Mouse (Mus musculus) kidney, embryonic 15.5 days (tissue): Measurements from ENCODE around the gene Cenpm. TPM values are rescaled to one million over a fixed set of nuclear protein-coding genes. Genes with fewer than 3 reads are reported as not detected.

Experiments used
- ATAC-seq: fragments of 200-750 bp; cut with Nextera tagmentation; replicated peaks from 2 replicates; pipeline ENCODE4 v1.8.0; 2017; ENCODE audit warnings: moderate TSS enrichment; ENCODE audit not compliant: low FRiP score
- H3K27ac ChIP-seq: fragments of 300-500 bp; sonication (generic); 2 replicates; pipeline ENCODE4 v1.5.1; 2015; ENCODE audit warnings: mild to moderate bottlenecking, inconsistent platforms
- H3K27me3 ChIP-seq: fragments of 300-500 bp; sonication (generic); 2 replicates; pipeline ENCODE4 v1.6.1; 2015; ENCODE audit warnings: inconsistent platforms
- H3K36me3 ChIP-seq: fragments of 300-500 bp; sonication (generic); 2 replicates; pipeline ENCODE4 v1.6.1; 2015; ENCODE audit warnings: inconsistent platforms
- H3K4me1 ChIP-seq: fragments of 300-500 bp; sonication (generic); 2 replicates; pipeline ENCODE4 v1.6.1; 2015; ENCODE audit warnings: inconsistent platforms
- H3K4me2 ChIP-seq: fragments of 300-500 bp; sonication (generic); 2 replicates; pipeline ENCODE4 v1.6.1; 2015; ENCODE audit warnings: moderate library complexity, mild to moderate bottlenecking, inconsistent platforms
- H3K4me3 ChIP-seq: fragments of 300-500 bp; sonication (generic); replicated peaks from 2 replicates; pipeline ENCODE4 v1.5.1; 2015; ENCODE audit warnings: mild to moderate bottlenecking, inconsistent platforms
- H3K9ac ChIP-seq: fragments of 300-500 bp; sonication (generic); 2 replicates; pipeline ENCODE4 v1.6.1; 2015; ENCODE audit warnings: mild to moderate bottlenecking, inconsistent platforms
- H3K9me3 ChIP-seq: fragments of 300-500 bp; sonication (generic); replicated peaks from 2 replicates; pipeline ENCODE4 v1.6.1; 2016; ENCODE audit warnings: inconsistent platforms
- WGBS: fragments of 180-500 bp; shearing (Covaris S2); methylation state at CpG from one replicate; pipeline ENCODE4 v1.1.7; 2015; ENCODE audit warnings: mixed read lengths; 5-methylcytosine and 5-hydroxymethylcytosine counted together
- polyA plus RNA-seq: library from polyadenylated mRNA; unstranded; fragments of >200 nt; fragmentation: Nextera tagmentation; extraction: Ambion mirVana; gene quantifications from 2 replicates; pipeline ENCODE4 v1.2.1, GENCODE M21; 2015

Gene Cenpm
- polyA plus RNA-seq, 1 experiment from 2014 or later = 84.2 TPM

- H3K4me2 ChIP-seq = no peak overlapping the region
- H3K4me1 ChIP-seq = peaks cover 18% of the 10 kb centered on the region
- WGBS = 95% methylated on average over 10 of the region's 10 CpGs
- H3K27ac ChIP-seq = no peak overlapping the region
- peaks cover 84% of the 10 kb centered on the region for H3K36me3 ChIP-seq
- no peak overlapping the region for H3K4me3 ChIP-seq
- H3K9ac ChIP-seq = no peak overlapping the region
- no peak for ATAC-seq
- peaks cover 33% of the 10 kb centered on the region for H3K27me3 ChIP-seq
- H3K9me3 ChIP-seq = no peaks in the 10 kb centered on the region
Observed at GRCm38 (mm10) chr15:82203090-82203489, 41.5 kb downstream of the Cenpm start.

GRCm38 (mm10) chr15:82202086-82202485 is 42.5 kb downstream of the Cenpm start:
- Histone ChIP-seq H3K36me3 (peaks cover 92% of the 10 kb centered on the region), H3K4me3 (no peak overlapping the region), H3K4me1 (peaks cover 11% of the 10 kb centered on the region), H3K27ac (no peak overlapping the region), H3K4me2 (no peak overlapping the region), H3K9me3 (no peaks in the 10 kb centered on the region), H3K9ac (no peak overlapping the region), H3K27me3 (peaks cover 23% of the 10 kb centered on the region)
- ATAC-seq = no peak
- WGBS = 70% methylated on average over 6 of the region's 6 CpGs

- Histone ChIP-seq H3K9ac (no peak overlapping the region), H3K4me2 (no peak overlapping the region), H3K36me3 (peaks cover 97% of the 10 kb centered on the region), H3K4me1 (no peaks in the 10 kb centered on the region), H3K4me3 (no peak overlapping the region), H3K27me3 (no peaks in the 10 kb centered on the region), H3K9me3 (no peaks in the 10 kb centered on the region), H3K27ac (no peak overlapping the region)
- 89% methylated on average over 12 of the region's 12 CpGs for WGBS
- ATAC-seq = no peak
Observed at GRCm38 (mm10) chr15:82199546-82199945, 45.0 kb downstream of the Cenpm start.

GRCm38 (mm10) chr15:82198342-82198741 is 46.2 kb downstream of the Cenpm start:
- H3K4me3 ChIP-seq = no peak overlapping the region
- no peaks in the 10 kb centered on the region for H3K9me3 ChIP-seq
- ATAC-seq = no peak
- no peaks in the 10 kb centered on the region for H3K4me1 ChIP-seq
- peaks cover 98% of the 10 kb centered on the region for H3K36me3 ChIP-seq
- H3K9ac ChIP-seq = no peak overlapping the region
- no peak overlapping the region for H3K4me2 ChIP-seq
- no peaks in the 10 kb centered on the region for H3K27me3 ChIP-seq
- 85% methylated on average over 7 of the region's 7 CpGs for WGBS
- H3K27ac ChIP-seq = no peak overlapping the region

- no peak overlapping the region for H3K9ac ChIP-seq
- no peak overlapping the region for H3K4me2 ChIP-seq
- H3K36me3 ChIP-seq = peaks cover 98% of the 10 kb centered on the region
- no peaks in the 10 kb centered on the region for H3K4me1 ChIP-seq
- no peaks in the 10 kb centered on the region for H3K9me3 ChIP-seq
- H3K4me3 ChIP-seq = no peak overlapping the region
- no peak for ATAC-seq
- H3K27ac ChIP-seq = no peak overlapping the region
- no peaks in the 10 kb centered on the region for H3K27me3 ChIP-seq
- WGBS = 92% methylated on average over 11 of the region's 11 CpGs
Observed at GRCm38 (mm10) chr15:82197937-82198336, 46.6 kb downstream of the Cenpm start.

GRCm38 (mm10) chr15:82197246-82197750 is 47.2 kb downstream of the Cenpm start:
- Histone ChIP-seq H3K4me2 (no peak overlapping the region), H3K4me3 (no peak overlapping the region), H3K9ac (no peak overlapping the region), H3K27me3 (no peaks in the 10 kb centered on the region), H3K9me3 (no peaks in the 10 kb centered on the region), H3K36me3 (peaks cover 99% of the 10 kb centered on the region), H3K27ac (no peak overlapping the region), H3K4me1 (no peaks in the 10 kb centered on the region)
- 93% methylated on average over 10 of the region's 10 CpGs for WGBS
- ATAC-seq = no peak

GRCm38 (mm10) chr15:82196300-82196699 is 48.2 kb downstream of the Cenpm start:
- Histone ChIP-seq H3K9me3 (no peaks in the 10 kb centered on the region), H3K4me2 (no peak overlapping the region), H3K36me3 (peaks cover 99% of the 10 kb centered on the region), H3K4me1 (no peaks in the 10 kb centered on the region), H3K27ac (no peak overlapping the region), H3K4me3 (no peak overlapping the region), H3K27me3 (no peaks in the 10 kb centered on the region), H3K9ac (no peak overlapping the region)
- ATAC-seq = no peak
- 87% methylated on average over 12 of the region's 12 CpGs for WGBS

- ATAC-seq = no peak
- Histone ChIP-seq H3K36me3 (peaks cover 93% of the 10 kb centered on the region), H3K4me3 (no peak overlapping the region), H3K4me2 (no peak overlapping the region), H3K27ac (no peak overlapping the region), H3K27me3 (no peaks in the 10 kb centered on the region), H3K9me3 (no peaks in the 10 kb centered on the region), H3K9ac (no peak overlapping the region), H3K4me1 (peaks cover 6% of the 10 kb centered on the region; the same call in 1 of the 2 replicates)
- WGBS = 92% methylated on average over 8 of the region's 8 CpGs
Observed at GRCm38 (mm10) chr15:82192617-82193016, 51.9 kb downstream of the Cenpm start.

- H3K9ac ChIP-seq = no peak overlapping the region
- H3K4me1 ChIP-seq = peaks cover 23% of the 10 kb centered on the region
- H3K4me2 ChIP-seq = no peak overlapping the region
- 97% methylated on average over 10 of the region's 10 CpGs for WGBS
- no peak for ATAC-seq
- H3K9me3 ChIP-seq = no peaks in the 10 kb centered on the region
- H3K36me3 ChIP-seq = peaks cover 92% of the 10 kb centered on the region
- no peak overlapping the region for H3K27ac ChIP-seq
- H3K27me3 ChIP-seq = no peaks in the 10 kb centered on the region
- H3K4me3 ChIP-seq = no peak overlapping the region
Observed at GRCm38 (mm10) chr15:82188481-82189240, 55.9 kb downstream of the Cenpm start.

GRCm38 (mm10) chr15:82187924-82188323 is 56.6 kb downstream of the Cenpm start:
- no peaks in the 10 kb centered on the region for H3K9me3 ChIP-seq
- H3K4me3 ChIP-seq = no peak overlapping the region
- H3K36me3 ChIP-seq = peaks cover 92% of the 10 kb centered on the region
- peaks cover 26% of the 10 kb centered on the region for H3K4me1 ChIP-seq
- no peaks in the 10 kb centered on the region for H3K27me3 ChIP-seq
- no peak overlapping the region for H3K27ac ChIP-seq
- H3K9ac ChIP-seq = no peak overlapping the region
- ATAC-seq = no peak
- WGBS = 75% methylated on average over 1 of the region's 1 CpGs
- H3K4me2 ChIP-seq = no peak overlapping the region

- Histone ChIP-seq H3K9ac (no peak overlapping the region), H3K27me3 (no peaks in the 10 kb centered on the region), H3K4me1 (peaks cover 26% of the 10 kb centered on the region), H3K9me3 (no peaks in the 10 kb centered on the region; the same call in 1 of the 2 replicates), H3K4me3 (no peak overlapping the region), H3K36me3 (peaks cover 92% of the 10 kb centered on the region), H3K27ac (no peak overlapping the region), H3K4me2 (no peak overlapping the region)
- ATAC-seq = no peak
- 84% methylated on average over 4 of the region's 4 CpGs for WGBS
Observed at GRCm38 (mm10) chr15:82187401-82187800, 57.1 kb downstream of the Cenpm start.

GRCm38 (mm10) chr15:82186931-82187330 is 57.6 kb downstream of the Cenpm start:
- H3K4me2 ChIP-seq = no peak overlapping the region
- H3K4me1 ChIP-seq = peaks cover 26% of the 10 kb centered on the region
- ATAC-seq = no peak
- no peak overlapping the region for H3K4me3 ChIP-seq
- no peaks in the 10 kb centered on the region for H3K27me3 ChIP-seq
- no peaks in the 10 kb centered on the region; the same call in 1 of the 2 replicates for H3K9me3 ChIP-seq
- peaks cover 92% of the 10 kb centered on the region for H3K36me3 ChIP-seq
- H3K9ac ChIP-seq = no peak overlapping the region
- 82% methylated on average over 5 of the region's 5 CpGs for WGBS
- no peak overlapping the region for H3K27ac ChIP-seq
